Mouse (Mus musculus) stomach, postnatal 0 days (tissue): ENCODE results near the gene Tial1.

Source experiments
- CTCF ChIP-seq: IDR thresholded peaks from 2 replicates; pipeline ENCODE4 v1.5.1; 2016; ENCODE audit warnings: antibody characterized with exemption, low read depth, mild to moderate bottlenecking, moderate library complexity
- EP300 ChIP-seq: optimal IDR thresholded peaks from 2 replicates; pipeline ENCODE3; 2016; ENCODE audit warnings: antibody characterized with exemption

GRCm38 (mm10) chr7:128392972-128393314 is 68.6 kb downstream of the Tial1 start:
- TF ChIP-seq CTCF (no peak), EP300 (no peak)
